Mouse (Mus musculus) frontal cortex, adult 2 months (tissue): ENCODE data around the gene Myh8. TPM values are rescaled to one million over a fixed set of nuclear protein-coding genes. Genes with fewer than 3 reads are reported as not detected.

Experiments used
- DNase-seq, 2 experiments: peaks; one replicate each; pipeline ENCODE4 v3.0.0; 2022; ENCODE audit warnings: low spot score in 1 of 2; ENCODE audit errors: extremely low spot score in 1 of 2
- polyA plus RNA-seq: library from polyadenylated mRNA; depleted of rRNA; stranded (reverse); fragments of >200 nt; gene quantifications from 2 replicates; pipeline ENCODE4 v1.2.3, GENCODE M21; 2012; rRNA removed

Myh8 gene
- 0.40 and 0.60 TPM in 2 replicates for polyA plus RNA-seq

DNA sequence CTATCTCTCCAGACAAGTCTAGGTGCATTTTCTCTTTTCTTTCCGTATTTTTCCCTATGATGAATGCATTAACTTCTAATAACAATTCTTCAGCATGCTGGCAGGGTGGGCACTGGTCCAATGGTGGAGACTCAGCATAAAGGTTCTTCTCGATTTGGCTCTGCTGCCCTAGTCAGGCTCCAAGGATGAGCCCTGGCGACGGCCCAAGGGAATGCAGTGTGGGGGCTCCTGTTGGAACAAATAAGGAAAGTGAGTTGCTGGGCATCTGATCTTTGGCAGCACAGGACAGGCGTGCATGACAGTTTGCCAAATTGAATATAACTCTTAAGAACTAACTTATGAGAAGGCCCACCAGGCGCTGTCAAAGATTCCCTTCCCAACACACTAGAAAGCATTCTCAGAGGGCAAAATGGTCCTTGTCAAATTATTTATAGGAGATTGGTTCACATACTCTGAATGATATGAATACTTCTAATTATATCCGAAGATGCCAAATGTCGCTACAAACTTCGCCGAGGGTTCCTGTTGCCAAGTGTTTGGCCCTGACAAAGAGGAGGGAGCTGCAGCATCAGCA lies at the start of gene Myh8:
Gene Myh8, plus strand, starts transcription at position 524 of the 574 bp plus-strand sequence.
- no peak for DNase-seq

DNA sequence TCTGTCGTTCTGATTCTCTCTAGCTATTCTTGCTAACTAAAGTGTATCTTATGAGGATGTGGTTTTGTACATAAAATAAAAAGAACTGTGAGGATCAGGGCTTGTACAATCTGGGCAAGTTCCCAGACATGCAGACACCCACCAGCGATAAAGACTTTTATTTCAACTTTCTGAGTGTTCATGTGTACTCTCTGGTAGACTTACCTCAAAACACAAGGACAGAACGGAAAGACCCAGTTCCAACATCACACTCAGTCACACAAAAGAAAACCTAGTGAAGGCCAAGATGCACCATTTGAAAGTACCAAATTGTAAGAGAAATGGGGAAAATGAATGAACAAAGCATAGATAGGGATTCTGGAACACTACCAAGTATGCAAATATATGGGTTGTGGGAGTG lies 48.2 kb upstream of the Myh8 start:
- peak in 1 of 2 experiments; percentile 21 for DNase-seq

DNA sequence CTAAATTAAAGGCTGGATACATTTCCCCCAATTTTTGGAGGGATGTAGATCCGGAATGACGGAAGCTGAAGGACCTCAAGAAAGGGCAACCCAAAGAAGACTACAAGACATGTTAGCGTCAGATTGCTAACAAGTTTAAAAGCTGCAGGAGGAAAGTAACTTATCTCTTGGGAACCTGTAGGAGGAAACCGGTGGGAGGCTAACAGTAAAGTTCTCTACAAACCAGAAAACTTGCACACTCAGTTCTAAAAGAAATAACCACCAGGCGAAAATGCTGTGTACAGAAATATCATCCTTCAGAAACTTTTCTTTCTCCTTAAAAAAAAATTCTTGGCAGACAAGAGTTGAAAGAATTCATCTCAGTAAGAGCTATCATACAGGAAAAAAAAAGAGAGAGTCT lies 47.8 kb upstream of the Myh8 start:
- DNase-seq = peak; percentile 49 to 72

DNA sequence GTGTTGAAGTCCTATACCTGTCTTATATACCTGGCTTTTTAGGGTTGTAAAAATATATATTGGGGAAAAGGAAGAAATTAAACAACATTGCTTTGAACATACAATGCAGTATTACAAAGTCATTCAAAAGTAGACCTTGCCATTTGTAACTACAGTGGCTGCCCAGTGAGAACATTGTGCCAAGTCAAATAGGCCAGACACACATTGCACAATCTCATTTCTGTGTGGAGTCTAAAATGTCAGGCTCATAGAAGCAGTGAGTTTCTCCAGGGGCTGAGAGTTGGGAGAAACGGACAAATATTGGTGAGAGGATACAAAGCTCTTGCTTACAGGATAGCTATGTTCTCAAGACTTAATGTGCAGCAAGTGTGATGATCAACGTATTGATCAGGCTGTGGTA lies 47.0 kb upstream of the Myh8 start:
- no peak for DNase-seq

DNA sequence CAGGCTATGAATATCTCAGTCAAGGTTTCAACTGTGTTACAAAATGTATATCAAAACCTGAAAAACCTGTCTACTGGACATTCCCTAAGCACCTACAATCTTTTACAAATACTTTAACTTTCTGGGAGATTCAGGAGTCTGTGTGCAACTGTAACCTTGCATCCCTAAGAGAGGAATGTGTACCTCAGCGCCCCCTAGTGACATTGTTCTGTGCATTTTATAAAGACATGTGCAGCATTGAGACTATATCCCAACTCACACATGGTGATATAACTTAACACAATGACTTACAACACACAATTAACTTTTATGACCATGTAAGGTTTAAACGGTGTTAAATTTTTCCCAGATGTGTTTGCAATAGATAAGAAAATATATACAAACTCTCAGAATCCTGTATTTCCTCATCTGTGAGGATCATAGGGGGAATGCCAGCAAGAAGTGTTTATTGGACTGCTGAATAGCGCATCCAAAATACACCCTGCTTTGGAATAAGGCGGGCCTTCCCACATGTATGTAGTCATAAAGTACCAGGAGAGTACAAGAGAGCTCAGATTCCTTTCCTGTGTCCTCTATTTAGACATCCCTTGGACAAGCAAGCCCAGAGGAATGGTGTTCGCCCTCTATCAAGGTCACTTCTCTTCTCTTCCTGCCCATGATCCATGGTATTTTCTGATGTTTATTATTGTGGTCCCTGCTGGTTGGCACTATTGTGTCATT lies 41.1 kb upstream of the Myh8 start:
- peak; percentile 14 to 79 for DNase-seq

DNA sequence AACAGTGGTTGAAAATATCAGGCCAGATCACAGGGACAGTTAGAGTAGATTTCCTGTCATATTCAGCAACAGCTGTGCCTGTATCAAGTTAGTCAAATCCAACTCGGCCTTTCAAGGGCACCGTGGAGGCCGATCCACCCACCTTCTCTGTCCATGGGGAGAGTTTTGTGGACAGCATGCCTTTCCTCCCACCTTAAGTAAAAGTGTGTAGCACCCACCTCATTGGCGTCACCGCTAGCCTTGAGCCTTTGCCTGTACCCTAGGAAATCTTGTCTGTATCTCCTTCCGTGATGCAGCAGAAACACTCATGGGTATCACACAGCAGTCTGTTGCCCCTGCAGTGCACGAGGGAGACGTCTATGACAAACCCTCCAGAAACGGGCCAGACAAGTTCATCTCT lies 40.1 kb upstream of the Myh8 start:
- DNase-seq = no peak

DNA sequence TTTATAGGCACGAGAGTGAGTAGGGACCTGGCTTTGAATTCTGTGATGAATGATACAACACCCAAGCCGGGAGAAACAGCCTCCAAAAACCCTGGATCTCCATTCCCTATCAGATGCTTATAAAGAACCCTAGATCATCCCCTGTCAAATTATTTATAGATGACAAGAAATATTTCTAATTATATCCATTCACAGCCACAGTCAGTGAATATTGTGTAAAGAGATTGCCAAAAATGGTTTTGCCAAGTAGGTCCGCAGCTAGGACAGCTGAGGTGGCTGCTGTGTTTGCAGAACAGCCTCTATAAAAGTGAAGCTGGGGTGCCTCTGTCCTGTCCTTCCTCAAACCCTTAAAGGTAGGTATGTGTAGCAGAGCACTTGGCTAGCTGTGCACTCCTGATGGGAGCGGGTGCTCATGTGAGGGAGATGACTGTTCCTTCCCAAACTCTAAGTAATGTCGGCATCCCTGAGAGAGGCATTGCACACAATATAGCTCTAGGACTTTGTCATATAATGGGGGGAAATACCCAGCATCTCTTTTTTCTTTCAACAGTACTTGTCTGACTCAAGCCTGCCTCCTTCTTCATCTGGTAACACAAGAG lies 39.3 kb upstream of the Myh8 start, which contains the start of gene Myh4:
Gene Myh4, plus strand, starts transcription at position 549 of the 599 bp plus-strand sequence.
- DNase-seq = no peak

DNA sequence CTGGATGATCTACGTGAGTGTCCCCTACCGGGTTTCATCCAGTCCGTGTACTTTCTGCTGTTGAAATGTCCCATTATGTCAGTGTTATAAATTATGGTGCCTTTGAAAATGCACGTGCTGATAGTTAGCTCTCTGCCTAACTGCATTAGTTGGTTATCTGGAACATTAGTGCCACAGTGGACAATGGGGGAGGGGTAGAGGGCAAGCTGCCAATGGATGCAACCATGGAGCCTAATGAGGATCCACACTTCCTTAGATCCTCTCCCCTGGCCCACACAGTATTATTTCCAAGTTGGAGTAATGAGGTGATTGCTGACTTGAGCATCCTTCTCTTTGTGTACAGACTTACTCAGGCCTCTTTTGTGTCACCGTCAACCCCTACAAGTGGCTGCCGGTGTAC lies 35.9 kb upstream of the Myh8 start:
- no peak for DNase-seq

DNA sequence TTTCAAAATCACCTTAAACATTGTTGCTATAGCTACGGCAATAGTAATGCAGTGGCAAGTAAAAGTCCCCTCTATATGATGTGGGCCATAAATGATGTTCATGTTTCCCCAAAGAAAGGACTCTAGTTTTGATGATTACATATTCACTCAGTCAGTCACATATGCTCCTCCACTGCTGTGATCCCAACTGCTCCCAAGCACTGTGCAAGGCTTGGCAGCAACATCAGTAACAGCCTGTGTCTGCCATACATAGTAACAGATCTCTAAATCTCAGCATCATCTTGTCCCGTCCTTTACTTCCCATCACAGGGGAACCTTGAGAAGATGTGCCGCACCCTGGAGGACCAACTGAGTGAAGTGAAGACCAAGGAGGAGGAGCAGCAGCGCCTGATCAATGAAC lies 23.2 kb upstream of the Myh8 start:
- peak; percentile 22 to 32 for DNase-seq

DNA sequence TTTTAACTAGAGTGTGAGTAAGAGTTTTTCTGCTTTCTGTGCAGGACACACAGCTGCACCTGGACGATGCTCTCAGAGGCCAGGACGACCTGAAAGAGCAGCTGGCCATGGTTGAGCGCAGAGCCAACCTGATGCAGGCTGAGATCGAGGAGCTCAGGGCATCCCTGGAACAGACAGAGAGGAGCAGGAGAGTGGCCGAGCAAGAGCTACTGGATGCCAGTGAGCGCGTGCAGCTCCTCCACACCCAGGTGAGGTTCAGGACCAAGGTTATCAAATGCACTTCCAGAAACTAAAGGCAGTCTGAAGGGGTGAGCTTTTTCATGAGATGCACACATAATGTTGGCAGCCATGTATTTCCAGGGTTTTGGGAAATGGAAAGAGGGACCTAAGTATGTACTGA lies 19.9 kb upstream of the Myh8 start:
- DNase-seq = no peak

DNA sequence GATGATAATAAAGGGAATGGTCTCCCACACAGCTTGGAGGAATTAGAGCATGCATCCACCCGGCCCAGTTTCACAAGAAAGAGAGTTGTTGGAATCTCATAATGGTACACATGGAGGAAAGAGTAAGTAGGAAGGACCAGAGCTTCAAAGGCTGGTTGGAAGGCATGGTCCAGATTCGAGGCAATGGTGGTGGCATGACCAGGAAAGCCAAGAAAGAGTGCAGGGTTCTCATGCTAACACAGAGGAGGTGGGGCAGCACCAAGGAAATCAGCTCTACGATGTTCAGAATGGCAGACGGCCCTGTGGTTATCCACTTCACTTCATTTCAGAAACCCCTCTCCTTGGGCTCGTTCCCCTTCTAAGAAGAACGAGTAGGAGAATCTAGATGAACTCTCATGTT lies 16.0 kb upstream of the Myh8 start:
- no peak for DNase-seq

DNA sequence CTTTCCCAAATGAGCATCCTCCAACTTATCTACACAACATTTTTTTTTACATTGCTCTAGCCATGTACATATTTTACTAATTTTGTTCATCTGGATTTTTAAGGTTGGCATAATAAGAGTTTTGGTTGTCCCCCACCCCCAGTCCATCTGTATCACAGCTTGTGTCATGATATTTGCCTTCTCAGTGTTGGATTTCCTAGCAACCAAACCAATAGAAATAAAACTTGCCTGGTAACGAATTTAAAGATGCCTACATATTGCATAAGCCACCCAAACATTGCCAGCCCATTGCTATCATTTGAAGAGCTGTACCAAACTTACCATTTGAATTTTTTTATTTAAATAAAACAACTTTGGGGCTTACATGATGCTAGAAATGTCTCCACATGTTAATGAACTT lies 16.5 kb downstream of the Myh8 start:
- DNase-seq = peak; percentile 23 to 37

DNA sequence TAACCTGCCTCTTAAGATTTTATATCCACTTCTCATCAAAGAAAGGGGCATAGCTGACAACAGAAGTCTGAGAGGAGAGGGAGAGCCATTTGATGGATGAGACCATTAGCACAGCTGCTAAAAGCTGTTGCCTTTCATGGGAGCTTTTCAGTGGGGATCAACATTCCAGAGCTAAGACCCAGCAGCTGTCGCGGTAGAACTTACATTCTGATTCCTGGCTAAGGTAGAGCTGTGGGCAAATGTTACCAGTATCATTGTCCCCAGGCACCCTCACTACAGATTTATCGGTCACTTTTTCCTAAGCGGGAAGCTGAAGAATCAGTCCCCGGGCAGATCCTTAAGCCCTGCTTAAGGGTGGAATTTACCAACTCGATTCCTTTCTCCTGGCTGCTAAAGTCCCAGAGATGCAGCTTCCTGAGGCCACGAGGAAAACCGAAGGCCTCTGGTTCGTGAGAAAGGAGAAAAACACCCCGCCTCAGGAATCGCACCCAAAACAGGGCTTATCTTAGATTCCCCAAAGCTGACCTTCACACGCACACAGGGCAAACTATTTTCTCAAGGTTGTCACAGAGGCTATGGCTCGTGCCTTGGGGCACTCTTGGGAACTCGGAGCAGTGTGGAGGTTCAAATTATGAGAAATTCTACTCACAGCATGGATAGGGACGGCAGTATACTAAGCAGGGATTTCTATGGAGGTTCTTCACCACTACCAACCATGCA lies 37.0 kb downstream of the Myh8 start:
- DNase-seq = no peak

DNA sequence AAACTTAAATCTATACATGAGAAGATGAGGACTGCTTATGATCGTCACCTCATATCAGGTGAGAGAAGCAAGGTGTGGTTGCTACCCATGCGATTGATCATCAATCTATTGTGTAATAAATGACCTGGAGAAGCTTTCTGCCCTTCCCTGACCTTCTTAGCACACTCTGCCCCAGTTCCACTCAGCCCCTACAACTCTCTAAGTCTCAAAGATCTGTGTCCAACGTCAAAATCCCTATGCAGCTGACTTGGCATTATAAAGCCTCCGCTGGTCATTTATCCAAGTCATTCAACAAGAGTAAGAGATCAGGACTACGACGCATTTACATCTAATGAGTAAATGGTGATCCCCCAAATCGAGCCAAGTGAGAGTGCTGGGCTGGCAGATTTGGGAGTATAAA lies 44.4 kb downstream of the Myh8 start, which contains the start of gene Myh13:
Gene Myh13, plus strand, starts transcription at position 301 of the 400 bp plus-strand sequence.
- DNase-seq = no peak

DNA sequence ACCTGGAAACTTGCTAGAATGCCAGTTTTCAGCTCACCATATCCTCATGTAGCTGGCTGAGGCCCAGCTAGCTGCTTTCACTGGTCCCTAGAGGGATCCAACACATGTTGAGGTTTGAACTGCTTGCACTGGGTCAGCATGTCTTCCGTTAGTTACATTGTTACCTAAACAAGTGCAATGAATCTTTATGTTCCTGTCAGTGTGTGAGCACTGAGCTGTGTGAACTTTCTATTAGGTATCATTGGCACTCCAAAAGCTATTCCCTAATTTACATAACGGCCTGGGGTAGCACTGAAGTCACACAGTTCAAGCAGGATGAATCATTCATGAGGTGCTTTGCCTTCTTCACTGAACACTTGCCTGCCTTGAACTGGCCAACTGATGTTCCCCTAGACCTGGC lies 49.6 kb downstream of the Myh8 start:
- DNase-seq = no peak

DNA sequence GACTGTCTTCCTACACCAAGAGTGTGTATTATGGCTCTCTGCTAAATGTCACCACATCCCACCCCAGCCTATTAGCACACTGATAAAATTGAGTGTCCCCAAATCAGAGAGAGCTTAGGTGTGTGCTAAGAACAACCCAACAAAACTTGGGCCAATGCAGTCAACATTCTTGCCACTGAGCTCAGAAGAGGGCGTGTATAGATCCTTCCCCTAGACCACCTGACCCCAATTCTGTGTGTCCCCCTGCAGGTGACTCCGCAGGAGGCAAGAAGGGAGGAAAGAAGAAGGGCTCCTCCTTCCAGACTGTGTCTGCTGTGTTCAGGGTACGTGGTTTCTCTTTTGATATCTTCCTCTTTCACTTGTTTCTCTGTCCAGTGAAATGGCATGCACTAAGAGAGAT lies 67.6 kb downstream of the Myh8 start:
- no peak for DNase-seq

DNA sequence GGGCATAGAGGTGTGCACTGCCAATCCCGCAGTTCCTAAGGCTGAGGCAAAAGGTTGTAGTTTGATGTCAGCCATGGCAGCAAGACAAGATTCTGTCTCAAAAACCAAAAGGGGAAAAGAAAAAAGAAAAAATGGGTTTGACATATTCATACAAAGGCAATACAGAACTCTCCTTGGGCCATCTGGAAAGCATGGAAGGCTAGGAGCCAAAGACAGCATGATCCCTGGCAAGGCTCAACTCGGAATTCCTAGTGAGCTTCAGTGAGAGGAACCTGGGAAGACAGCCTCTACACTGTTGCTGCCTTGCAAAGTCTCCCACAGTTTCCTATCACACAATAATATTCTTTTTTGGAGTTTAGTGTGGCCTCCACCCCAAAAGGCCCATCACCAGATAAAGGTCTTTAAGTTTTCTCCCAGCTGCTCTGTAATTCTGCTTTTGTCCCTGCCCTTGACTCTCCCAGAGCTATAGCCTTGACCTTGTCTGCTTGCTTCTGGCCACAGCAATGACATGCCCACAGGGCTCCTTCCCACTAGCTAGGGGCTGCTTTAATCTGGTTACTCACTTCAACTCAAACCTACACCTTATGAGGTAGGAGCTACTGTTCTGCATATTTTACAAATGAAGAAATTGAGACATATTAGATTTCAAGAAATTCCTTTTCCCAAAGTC lies 68.4 kb downstream of the Myh8 start:
- DNase-seq = no peak

DNA sequence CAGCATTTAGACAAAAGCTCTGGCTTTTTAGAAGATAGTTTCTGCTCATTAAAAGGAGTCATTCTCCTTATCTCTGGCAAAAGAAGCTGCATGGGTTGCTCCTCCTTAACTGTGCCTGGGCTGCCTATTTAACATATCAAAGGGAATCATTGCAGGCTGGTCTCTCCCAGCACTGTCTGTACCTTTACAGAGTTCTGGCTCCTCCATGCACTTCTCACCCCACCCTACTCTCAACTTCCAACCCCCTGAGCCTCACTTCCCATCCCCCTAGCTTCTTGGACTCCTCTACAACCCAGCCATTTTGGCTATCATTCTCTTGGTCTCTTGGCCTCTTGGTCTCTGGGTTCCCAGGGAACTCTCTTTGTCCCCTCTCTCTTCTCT lies 68.9 kb downstream of the Myh8 start:
- DNase-seq = no peak

DNA sequence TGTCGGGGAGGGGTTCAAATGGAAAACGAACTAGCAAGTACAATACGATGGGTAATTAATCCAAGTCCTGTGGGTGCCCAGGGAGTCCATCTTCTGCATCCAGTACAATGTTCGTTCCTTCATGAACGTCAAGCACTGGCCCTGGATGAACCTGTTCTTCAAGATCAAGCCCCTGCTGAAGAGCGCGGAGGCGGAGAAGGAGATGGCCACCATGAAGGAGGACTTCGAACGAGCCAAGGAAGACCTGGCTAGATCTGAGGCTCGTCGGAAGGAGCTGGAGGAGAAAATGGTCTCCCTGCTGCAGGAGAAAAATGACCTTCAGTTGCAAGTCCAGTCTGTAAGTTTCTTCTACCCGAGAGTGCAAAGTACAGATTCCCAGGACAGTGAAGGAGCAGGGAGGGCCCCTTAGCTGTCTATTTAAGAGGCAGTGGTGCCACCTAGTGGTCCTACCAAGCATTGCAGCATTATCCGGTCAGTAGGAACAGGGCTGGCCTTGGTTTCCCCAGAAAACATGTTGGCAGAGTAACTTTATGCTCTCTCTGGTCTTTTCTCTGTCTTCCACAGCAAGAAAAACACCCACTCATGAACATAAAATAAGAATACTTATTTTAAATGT lies 73.3 kb downstream of the Myh8 start:
- peak; percentile 47 to 95 for DNase-seq

DNA sequence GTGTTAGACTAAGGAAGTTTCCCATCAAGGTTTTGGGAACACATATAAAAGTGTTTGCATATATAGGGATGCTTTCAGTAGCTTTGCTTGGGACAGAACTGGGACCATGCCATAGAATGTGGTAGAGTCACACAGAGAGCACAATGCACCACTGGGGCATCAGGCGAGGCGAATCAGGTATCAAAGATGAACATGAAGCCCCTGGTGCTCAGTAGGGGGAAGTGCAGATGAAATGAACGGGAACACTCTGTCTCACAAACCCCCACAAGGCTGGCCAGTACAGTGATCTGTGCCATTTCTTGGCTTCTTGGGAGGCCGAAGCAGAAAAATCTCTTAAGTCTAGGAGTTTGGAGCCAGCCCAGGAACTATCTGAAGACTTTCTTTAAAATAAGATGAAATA lies 76.1 kb downstream of the Myh8 start:
- no peak for DNase-seq
